Mouse (Mus musculus) neural tube, embryonic 14.5 days (tissue): ENCODE measurements at regions not wholly inside any gene's neighbourhood (a gene's known extent, or its start where the extent isn't known, plus 50 kb on each side); places are given as distances from the start of the nearest gene placed in this dataset.

Experiments used
- ATAC-seq: fragments of 200-750 bp; cut with Nextera tagmentation; 2 replicates; pipeline ENCODE4 v1.8.0; 2017; ENCODE audit warnings: low read depth, mild to moderate bottlenecking, moderate TSS enrichment, moderate library complexity
- H3K27ac ChIP-seq: fragments of 300-500 bp; sonication (generic); 2 replicates; pipeline ENCODE4 v1.5.1; 2014; ENCODE audit warnings: low read depth, mild to moderate bottlenecking, control low read depth, low read length, moderate library complexity, mixed read lengths
- H3K27me3 ChIP-seq: fragments of 300-500 bp; sonication (generic); 2 replicates; pipeline ENCODE4 v1.6.1; 2014; ENCODE audit warnings: low read length; ENCODE audit not compliant: control insufficient read depth, insufficient read depth
- H3K36me3 ChIP-seq: fragments of 300-500 bp; sonication (generic); 2 replicates; pipeline ENCODE4 v1.6.1; 2014; ENCODE audit warnings: low read length, mixed read lengths; ENCODE audit not compliant: control insufficient read depth, insufficient read depth
- H3K4me1 ChIP-seq: fragments of 300-500 bp; sonication (generic); 2 replicates; pipeline ENCODE4 v1.6.1; 2014; ENCODE audit warnings: low read length; ENCODE audit not compliant: control insufficient read depth, insufficient read depth
- H3K4me2 ChIP-seq: fragments of 300-500 bp; sonication (generic); 2 replicates; pipeline ENCODE4 v1.6.1; 2014; ENCODE audit warnings: mild to moderate bottlenecking, low read depth, low read length, control low read depth
- H3K4me3 ChIP-seq: fragments of 300-500 bp; sonication (generic); 2 replicates; pipeline ENCODE4 v1.5.1; 2014; ENCODE audit warnings: low read depth, low read length, control low read depth, mixed read lengths
- H3K9ac ChIP-seq: fragments of 300-500 bp; sonication (generic); replicated peaks from 2 replicates; pipeline ENCODE4 v1.6.1; 2014; ENCODE audit warnings: low read depth, mild to moderate bottlenecking, control low read depth, low read length, mixed read lengths
- H3K9me3 ChIP-seq: fragments of 300-500 bp; sonication (generic); 2 replicates; pipeline ENCODE4 v1.6.1; 2016; ENCODE audit warnings: low read length; ENCODE audit not compliant: control insufficient read depth
- WGBS: fragments of 180-500 bp; shearing (Covaris S2); extraction: QIAGEN DNeasy Blood & Tissue Kit; methylation state at CpG from one replicate; pipeline ENCODE4 v1.1.7; 2014; 5-methylcytosine and 5-hydroxymethylcytosine counted together

DNA sequence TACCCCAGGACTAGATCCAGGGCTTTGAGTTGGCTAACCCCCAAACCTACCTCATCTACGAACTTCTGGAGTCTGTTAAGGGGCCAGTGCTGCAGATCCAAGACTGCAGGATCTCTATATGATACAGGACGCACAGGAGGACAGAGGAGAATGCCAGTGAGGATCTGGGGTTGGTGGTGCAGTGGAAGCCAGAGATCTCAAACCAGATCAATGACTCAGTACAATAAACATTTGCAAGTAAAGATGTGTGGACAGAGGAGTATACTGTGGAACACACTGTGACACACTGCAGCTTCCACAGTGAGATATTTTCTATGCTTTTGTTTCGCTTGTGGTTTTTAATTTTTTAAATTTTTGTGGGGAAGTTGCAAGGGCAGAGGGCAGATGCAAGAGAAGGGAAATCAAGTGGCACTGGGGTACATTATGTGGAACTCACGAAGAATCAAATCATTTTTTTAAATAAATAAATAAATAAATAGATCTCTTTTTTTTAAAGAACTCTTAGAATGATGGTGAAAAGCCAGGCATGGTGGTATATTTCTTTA is 227.8 kb downstream of the Tm4sf1 start:
- H3K9me3 ChIP-seq = no peaks in the 10 kb centered on the region
- H3K27ac ChIP-seq = no peak overlapping the region
- H3K4me2 ChIP-seq = no peak overlapping the region
- H3K9ac ChIP-seq = no peak overlapping the region
- ATAC-seq = no peak
- H3K36me3 ChIP-seq = no peaks in the 10 kb centered on the region
- H3K4me3 ChIP-seq = no peak overlapping the region
- no peaks in the 10 kb centered on the region for H3K27me3 ChIP-seq
- H3K4me1 ChIP-seq = no peaks in the 10 kb centered on the region
- 88% methylated on average over 4 of the region's 4 CpGs for WGBS

- ATAC-seq = no peak
- no peaks in the 10 kb centered on the region for H3K27me3 ChIP-seq
- no peaks in the 10 kb centered on the region for H3K4me1 ChIP-seq
- no peak overlapping the region for H3K27ac ChIP-seq
- H3K9me3 ChIP-seq = no peaks in the 10 kb centered on the region
- no peak overlapping the region for H3K4me3 ChIP-seq
- H3K9ac ChIP-seq = no peak overlapping the region
- no peak overlapping the region for H3K4me2 ChIP-seq
- no peaks in the 10 kb centered on the region for H3K36me3 ChIP-seq
These were observed 268.8 kb downstream of the Tm4sf1 start for GRCm38 (mm10) chr3:57033021-57033420.

DNA sequence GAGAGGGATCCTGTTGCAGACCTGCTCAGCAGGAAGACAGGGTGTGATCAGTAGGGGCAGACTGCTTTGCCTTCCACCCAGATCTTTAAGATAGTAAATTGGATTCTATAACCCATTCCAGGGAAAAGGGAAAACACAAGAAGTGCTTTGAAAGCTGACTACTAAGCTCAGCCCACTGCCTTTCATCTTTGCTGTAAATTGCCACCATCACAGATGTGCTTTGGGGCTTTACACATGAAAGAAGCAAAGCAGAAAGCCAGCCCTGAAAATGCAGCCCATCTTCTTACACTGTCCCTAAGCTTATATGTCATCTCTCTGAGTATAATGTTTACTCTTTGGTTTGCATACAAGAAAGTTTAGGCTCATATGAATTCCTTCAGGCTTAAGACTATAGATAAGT is 283.6 kb downstream of the Tm4sf1 start:
- H3K27me3 ChIP-seq = no peaks in the 10 kb centered on the region
- no peak overlapping the region for H3K9ac ChIP-seq
- H3K4me2 ChIP-seq = no peak overlapping the region
- ATAC-seq = no peak
- H3K4me1 ChIP-seq = no peaks in the 10 kb centered on the region
- H3K9me3 ChIP-seq = no peaks in the 10 kb centered on the region
- H3K36me3 ChIP-seq = no peaks in the 10 kb centered on the region
- H3K27ac ChIP-seq = no peak overlapping the region
- H3K4me3 ChIP-seq = no peak overlapping the region

DNA sequence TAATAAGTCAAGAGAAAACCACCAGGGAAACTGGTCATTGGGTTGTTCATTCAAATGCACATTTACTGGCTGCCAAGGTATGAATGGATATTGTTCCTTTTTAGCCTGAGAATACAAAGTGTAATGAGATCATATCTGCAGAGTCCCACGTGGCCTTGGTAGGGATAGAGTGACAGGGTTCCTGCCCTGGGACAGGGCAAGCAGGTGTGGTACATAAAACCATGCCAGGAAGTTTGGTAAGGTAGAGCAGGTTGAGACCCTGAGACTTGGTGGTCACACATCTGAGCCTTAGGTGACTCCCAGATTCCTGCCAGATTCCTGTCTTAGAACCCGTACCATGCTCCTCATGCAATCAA is 320.5 kb downstream of the Tm4sf1 start:
- no peak overlapping the region for H3K9ac ChIP-seq
- no peaks in the 10 kb centered on the region for H3K9me3 ChIP-seq
- H3K4me3 ChIP-seq = no peak overlapping the region
- no peaks in the 10 kb centered on the region for H3K27me3 ChIP-seq
- no peaks in the 10 kb centered on the region for H3K36me3 ChIP-seq
- peak; percentile 31; the same call in 1 of the 2 replicates for ATAC-seq
- H3K27ac ChIP-seq = no peak overlapping the region
- no peaks in the 10 kb centered on the region for H3K4me1 ChIP-seq
- WGBS = 68% methylated on average over 2 of the region's 2 CpGs
- H3K4me2 ChIP-seq = no peak overlapping the region

DNA sequence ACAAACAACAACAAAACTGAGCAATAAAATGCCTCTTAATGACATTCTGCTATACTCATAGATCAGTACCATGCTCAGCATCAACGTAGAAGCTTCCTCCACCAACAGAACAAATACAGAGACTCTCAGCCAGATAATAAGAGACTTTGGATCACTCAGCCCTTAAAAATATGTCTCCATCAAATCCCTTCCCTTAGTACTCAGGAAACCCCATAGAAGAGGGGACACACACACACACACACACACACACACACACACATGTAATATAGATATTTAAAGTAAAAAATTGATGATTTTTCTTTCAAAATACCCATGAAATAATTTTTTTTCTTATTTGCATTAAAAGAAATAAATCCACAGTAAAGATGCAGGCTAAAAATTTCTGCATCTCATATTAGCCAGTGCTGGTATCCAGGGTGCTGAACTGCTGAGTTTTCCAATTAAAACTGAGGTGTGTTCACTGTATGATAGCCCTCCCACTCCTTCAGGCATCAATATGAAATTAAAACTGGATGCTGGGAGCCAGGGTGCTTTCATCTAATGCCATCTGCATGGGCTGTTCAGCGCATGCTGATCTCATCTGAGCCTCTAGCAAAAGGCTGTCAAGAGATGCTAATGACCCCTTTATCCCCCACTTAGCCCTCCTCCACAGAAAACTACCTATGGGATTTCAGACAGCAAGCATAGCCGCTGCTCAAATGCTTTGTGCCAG is 321.0 kb downstream of the Tm4sf1 start:
- no peak overlapping the region for H3K9ac ChIP-seq
- peak; percentile 80; the same call in 1 of the 2 replicates for ATAC-seq
- H3K4me2 ChIP-seq = no peak overlapping the region
- WGBS = 49% methylated on average over 3 of the region's 3 CpGs
- H3K27ac ChIP-seq = no peak overlapping the region
- H3K36me3 ChIP-seq = no peaks in the 10 kb centered on the region
- H3K4me3 ChIP-seq = no peak overlapping the region
- no peaks in the 10 kb centered on the region for H3K9me3 ChIP-seq
- H3K27me3 ChIP-seq = no peaks in the 10 kb centered on the region
- H3K4me1 ChIP-seq = no peaks in the 10 kb centered on the region

- H3K36me3 ChIP-seq = no peaks in the 10 kb centered on the region
- no peak overlapping the region for H3K4me2 ChIP-seq
- H3K9ac ChIP-seq = no peak overlapping the region
- no peaks in the 10 kb centered on the region for H3K27me3 ChIP-seq
- 0 out of 2 replicates have a peak, but pooled peaks cover 6% of the 10 kb centered on the region for H3K4me1 ChIP-seq
- no peak for ATAC-seq
- H3K27ac ChIP-seq = no peak overlapping the region
- no peak overlapping the region for H3K4me3 ChIP-seq
- 83% methylated on average over 1 of the region's 1 CpGs for WGBS
- no peaks in the 10 kb centered on the region for H3K9me3 ChIP-seq
These were observed 335.8 kb downstream of the Tm4sf1 start for GRCm38 (mm10) chr3:56966008-56966407.

- 84% methylated on average over 2 of the region's 2 CpGs for WGBS
- no peak overlapping the region for H3K9ac ChIP-seq
- no peak overlapping the region for H3K4me2 ChIP-seq
- no peaks in the 10 kb centered on the region for H3K27me3 ChIP-seq
- H3K9me3 ChIP-seq = no peaks in the 10 kb centered on the region
- H3K4me3 ChIP-seq = no peak overlapping the region
- no peaks in the 10 kb centered on the region for H3K36me3 ChIP-seq
- H3K27ac ChIP-seq = no peak overlapping the region
- no peak for ATAC-seq
- H3K4me1 ChIP-seq = 0 out of 2 replicates have a peak, but pooled peaks cover 6% of the 10 kb centered on the region
These were observed 336.3 kb downstream of the Tm4sf1 start for GRCm38 (mm10) chr3:56965444-56965843.

DNA sequence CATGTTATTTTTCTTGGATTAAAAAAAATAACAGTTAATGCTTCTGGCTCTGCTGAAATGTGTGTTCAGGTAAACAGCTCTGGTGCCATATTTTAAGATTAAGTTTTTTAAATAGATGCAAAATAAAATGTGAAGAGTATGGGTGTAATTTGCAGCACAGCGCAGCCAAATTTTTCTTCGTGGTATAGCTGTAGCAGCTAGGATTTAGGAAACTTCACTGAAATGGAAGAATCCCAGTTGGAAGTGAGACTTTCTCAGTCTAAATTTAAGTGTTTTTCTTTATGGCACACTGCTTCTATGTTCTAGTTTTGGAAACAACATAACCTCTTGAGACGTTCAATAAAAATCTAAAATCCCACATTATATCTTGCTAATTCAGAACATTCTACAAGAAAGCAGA is 337.6 kb downstream of the Tm4sf1 start:
- 0 out of 2 replicates have a peak, but pooled peaks cover 6% of the 10 kb centered on the region for H3K4me1 ChIP-seq
- no peak overlapping the region for H3K4me2 ChIP-seq
- no peak overlapping the region for H3K4me3 ChIP-seq
- no peak overlapping the region for H3K9ac ChIP-seq
- 85% methylated on average over 3 of the region's 3 CpGs for WGBS
- H3K9me3 ChIP-seq = no peaks in the 10 kb centered on the region
- no peak overlapping the region for H3K27ac ChIP-seq
- ATAC-seq = no peak
- H3K27me3 ChIP-seq = no peaks in the 10 kb centered on the region
- no peaks in the 10 kb centered on the region for H3K36me3 ChIP-seq

DNA sequence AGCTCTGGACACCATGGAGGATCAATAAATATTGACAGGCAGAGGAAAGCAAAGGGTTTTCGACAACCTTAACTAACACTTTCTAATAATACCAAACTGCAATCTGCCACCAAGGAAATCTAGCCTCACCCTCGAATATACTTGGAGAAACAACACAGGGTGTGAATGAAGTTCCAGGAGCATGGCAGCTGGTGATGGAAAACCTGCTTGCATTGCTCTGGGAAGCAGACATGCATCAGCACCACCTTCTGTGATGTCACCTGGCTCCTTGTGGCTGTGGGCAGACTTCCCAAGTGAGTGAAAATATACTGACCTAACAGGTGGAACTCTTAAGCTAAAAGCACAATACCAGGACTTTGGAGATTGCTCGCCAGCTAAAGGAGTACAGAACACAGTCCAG is 338.5 kb downstream of the Tm4sf1 start:
- no peak for ATAC-seq
- 70% methylated on average over 3 of the region's 3 CpGs for WGBS
- Histone ChIP-seq H3K4me2 (no peak overlapping the region), H3K9me3 (no peaks in the 10 kb centered on the region), H3K27ac (no peak overlapping the region), H3K4me1 (0 out of 2 replicates have a peak, but pooled peaks cover 6% of the 10 kb centered on the region), H3K27me3 (no peaks in the 10 kb centered on the region), H3K4me3 (no peak overlapping the region), H3K9ac (no peak overlapping the region), H3K36me3 (no peaks in the 10 kb centered on the region)
